Mouse (Mus musculus) testis, adult 10 weeks (tissue): Measurements from ENCODE around the gene Magel2. TPM values are rescaled to one million over a fixed set of nuclear protein-coding genes. Genes with fewer than 3 reads are reported as not detected.

Experiments used
- polyA plus RNA-seq: library from polyadenylated mRNA; stranded (reverse); fragments of 350-450 nt; fragmentation: Illumina TruSeq; extraction: RNeasy Lipid Tissue Mini Kit (QIAGEN cat#74804); gene quantifications from one replicate; pipeline ENCODE4 v1.2.3, GENCODE M21; 2014; ENCODE audit warnings: low read depth, low replicate concordance

Gene Magel2
- polyA plus RNA-seq = not detected

DNA sequence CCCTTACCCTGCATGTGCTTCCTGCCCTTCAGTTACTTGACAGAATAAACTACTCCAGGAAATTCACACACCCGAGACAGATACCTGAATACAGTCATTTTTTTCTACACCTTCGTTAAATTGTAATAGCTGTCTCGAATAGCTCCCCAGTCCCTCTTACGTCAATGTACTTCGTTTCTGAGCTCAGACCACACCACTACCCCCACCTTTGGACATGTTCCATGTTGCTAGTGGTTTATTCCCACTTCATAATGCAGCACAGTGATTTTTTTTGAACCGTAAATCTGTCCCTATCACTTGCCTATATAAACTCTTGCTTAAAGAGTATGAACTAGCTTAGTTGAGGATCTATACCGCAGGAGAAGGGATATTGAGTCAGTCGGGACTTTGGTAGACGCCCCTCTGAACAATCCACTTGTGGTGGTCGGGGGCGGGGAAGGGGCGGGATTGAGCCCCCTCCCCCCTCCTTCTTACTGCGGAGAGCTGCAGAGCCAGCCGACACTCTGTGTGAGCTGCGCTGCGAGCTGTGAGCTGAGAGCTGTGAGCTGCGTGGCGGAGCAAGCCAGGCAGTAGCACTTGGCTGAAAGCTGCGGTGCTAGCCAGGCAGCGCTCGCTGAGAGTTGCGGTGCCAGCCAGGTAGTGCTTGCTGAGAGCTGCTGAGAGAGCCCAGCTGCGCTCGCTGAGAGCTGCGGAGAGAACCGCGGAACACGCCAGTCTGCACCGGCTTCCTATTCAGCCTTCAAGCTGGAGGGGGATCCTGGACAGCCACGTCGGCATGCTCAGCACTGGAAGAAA is at the start of gene Magel2:
Magel2 (plus strand) TSS at position 501 of the 795 bp plus-strand sequence.

DNA sequence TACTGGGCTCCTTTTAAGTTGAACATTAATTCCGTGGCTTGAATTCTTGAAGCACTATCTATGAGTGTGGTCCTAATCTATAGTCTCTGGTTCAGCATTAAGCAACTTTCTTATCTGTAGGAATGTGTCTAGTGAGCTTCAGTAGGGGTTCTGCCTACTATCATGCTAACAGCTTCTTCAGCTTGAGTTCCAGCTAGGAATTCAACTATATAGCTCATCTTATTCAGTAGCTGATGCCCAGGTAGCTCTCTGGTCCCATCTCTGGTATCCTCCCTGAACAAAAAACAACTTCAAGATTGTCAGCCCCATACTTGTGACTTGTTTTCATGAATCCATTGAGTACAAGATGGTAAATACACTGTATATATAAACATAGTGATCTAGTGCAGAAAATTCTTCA is 30.5 kb upstream of the Magel2 start, which contains the start of gene Ndn:
Ndn (plus strand) TSS at position 301 of the 400 bp plus-strand sequence.

DNA sequence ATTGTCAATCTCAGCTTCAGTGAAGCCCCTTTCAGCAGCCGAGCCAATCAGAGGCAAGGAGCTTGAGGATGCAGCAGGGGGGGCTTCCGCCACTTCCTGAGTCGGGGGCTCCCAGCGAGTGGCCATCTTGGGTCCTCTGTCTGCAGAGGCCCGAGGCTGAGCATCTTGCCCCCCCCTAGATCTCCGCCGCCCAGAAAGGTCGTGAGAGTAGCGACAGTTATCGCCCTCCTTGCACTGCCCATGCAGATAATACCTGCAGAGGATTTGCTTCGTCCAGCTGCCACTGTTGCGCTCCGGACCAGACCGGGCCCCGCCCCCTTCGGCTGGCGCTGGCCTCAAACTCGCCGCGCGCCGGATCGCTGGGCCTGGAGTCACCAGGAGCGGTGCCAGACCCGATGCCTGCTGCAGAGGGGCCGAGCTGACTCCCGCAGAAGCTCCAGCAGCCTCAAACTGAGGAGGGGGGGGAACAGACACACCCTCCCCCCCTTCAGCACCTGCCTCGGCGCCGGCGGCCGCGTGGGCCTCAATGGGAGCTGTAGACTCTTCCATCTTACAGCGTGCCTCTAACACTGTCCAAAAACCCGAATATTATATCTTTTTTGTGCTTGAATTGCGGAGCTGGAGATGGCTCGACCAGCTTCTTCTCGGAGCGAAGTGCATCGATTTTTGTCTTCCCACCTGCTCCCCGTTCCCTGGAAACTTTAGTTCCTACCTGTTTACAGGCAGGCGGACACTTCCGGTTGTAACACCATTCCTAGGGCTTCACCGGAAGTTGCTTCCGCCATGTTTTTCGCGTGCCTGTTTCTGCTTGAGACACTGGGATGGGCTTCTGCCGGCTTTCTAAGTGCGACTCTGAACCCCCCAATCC is 42.9 kb downstream of the Magel2 start, which contains the start of gene Mkrn3:
Mkrn3 (minus strand) TSS at position 647 of the 868 bp plus-strand sequence.

Other genes with a start within 250 kb of the Magel2 start
- 0.95 TPM for gene Ndn, start 30.4 kb upstream of the Magel2 start, polyA plus RNA-seq
- 1.4 TPM for gene Mkrn3, start 43.1 kb downstream of the Magel2 start, polyA plus RNA-seq
- gene Peg12, start 87.5 kb downstream of the Magel2 start, polyA plus RNA-seq = 0.22 TPM